Mouse (Mus musculus): ENCODE data around the gene Olfml2b. TPM values are rescaled to one million over a fixed set of nuclear protein-coding genes. Genes with fewer than 3 reads are reported as not detected.
A peak's percentile ranks its signal among the peaks of the same experiment; 100 is the strongest.

Gene Olfml2b
- polyA plus RNA-seq, 1 experiment from 2014 or later: 2.1 TPM

DNA sequence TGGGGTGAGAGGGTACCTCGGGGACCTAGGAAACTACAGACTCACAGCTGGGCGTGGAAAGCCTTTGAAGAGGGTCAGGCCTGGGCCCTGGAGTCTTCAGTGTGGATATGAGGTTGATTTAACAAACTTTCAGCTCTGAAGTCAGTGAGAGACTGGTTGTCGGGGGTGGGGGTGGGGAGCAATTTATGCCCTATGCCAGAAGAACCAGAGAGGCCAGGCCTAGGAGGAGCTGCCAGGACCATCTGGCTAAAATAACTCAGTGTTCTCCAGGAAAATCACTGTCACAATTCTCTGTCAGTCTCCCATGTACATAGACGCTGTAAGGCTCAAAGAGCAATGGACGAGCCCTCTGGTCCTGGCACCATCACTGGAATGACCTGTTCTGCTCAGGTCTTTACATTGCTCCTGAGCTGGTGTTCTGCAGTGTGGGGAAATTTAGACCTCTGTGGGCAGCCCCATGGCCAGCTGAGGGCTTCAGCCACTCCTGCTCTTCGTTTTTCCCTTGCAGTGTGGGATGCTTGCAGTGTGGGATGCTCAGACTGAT lies 3.7 kb downstream of the Olfml2b start:
- ATAC-seq: no peak
- no peaks in the 10 kb centered on the region for H3K9me3 ChIP-seq (replicated peaks)
- 58% methylated on average over 6 of the region's 6 CpGs for WGBS (ENCODE audit: insufficient replicate concordance)
- H3K27ac ChIP-seq: no peak overlapping the region
- H3K36me3 ChIP-seq: no peaks in the 10 kb centered on the region
- no peak overlapping the region for H3K9ac ChIP-seq
- H3K4me1 ChIP-seq: peaks cover 11% of the 10 kb centered on the region; the same call in 1 of the 2 replicates
- H3K4me3 ChIP-seq: no peak overlapping the region
- H3K4me2 ChIP-seq: no peak overlapping the region
- peaks cover 51% of the 10 kb centered on the region for H3K27me3 ChIP-seq (replicated peaks)

DNA sequence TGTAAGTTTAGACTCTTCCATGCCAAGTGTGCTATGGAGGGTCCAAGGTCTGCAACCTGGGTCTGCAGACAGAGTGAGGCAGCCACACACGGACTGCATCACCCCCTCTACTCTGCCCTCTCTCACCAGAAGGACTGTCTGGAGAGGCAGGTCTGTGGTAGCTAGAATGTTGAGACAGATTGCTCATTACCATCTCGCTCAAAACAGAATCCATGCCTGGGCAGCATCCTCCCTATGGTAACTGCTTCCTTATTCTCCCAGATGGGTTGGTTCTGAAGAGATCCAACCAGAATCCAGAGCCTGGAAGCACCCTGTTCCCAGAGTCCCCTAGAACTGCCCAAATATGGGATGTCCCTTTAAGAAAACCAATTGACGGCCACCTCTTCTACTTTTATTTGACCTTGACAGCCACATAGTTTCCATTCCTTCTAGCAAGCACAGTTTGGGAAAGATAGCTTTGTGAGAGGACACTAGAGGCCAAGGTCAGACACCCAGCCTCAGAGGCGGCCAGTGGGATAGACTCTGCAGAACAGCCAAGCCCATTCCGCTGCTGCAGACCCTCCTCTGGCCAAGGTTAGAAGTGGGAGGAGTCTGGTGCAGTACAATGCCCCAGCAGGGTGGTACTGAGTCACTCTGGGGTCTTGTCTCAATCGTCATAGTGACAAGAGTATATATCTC lies 6.9 kb downstream of the Olfml2b start:
- Histone ChIP-seq H3K4me1 (no peaks in the 10 kb centered on the region), H3K27me3 (replicated peaks) (peaks cover 19% of the 10 kb centered on the region), H3K4me3 (no peak overlapping the region), H3K9me3 (replicated peaks) (no peaks in the 10 kb centered on the region), H3K4me2 (no peak overlapping the region), H3K36me3 (no peaks in the 10 kb centered on the region), H3K9ac (no peak overlapping the region), H3K27ac (no peak overlapping the region)
- 44% methylated on average over 6 of the region's 6 CpGs for WGBS (ENCODE audit: insufficient replicate concordance)
- ATAC-seq: 0 out of 2 replicates have a peak, but pooled peaks have one; percentile 22

DNA sequence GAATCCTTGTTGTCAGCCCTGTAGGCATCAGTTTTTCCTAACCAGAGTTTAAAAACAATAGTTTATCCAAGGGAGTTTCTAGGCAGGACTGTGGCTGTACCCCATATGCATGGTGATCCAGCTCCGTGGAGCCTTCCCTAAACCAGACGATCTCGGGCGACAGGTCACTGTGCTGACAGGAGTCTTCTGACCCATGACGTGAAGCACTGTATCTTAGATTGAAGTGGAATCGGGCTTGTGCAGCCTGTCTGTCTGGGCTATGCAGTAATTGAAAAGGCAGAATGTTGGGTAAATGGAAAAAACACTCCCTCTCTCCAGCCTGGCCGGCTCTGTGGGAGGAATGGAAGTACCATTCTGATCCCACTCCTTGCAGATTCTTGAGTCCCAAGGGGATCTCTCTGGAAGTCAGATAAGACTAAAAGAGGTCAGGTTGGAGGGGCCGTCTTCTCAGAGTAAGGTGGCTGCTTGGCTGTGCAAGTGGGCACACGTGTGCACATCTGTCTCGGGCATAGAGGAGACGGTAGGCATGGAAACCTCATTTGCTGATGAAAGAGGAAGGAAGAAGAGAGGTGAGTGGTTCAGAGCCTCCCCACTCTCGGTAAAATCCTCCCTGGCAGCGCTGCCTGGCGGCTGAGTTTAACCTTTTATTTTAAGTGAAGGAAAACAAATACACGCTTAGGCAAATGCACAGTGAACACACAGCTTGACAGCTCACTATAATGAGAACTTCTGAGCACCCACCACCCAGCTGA lies 7.8 kb downstream of the Olfml2b start:
- no peak overlapping the region for H3K27ac ChIP-seq
- H3K36me3 ChIP-seq: no peaks in the 10 kb centered on the region
- no peak overlapping the region for H3K4me2 ChIP-seq
- H3K9me3 ChIP-seq (replicated peaks): no peaks in the 10 kb centered on the region
- peaks cover 11% of the 10 kb centered on the region; the same call in 1 of the 2 replicates for H3K27me3 ChIP-seq (replicated peaks)
- H3K4me3 ChIP-seq: no peak overlapping the region
- H3K4me1 ChIP-seq: no peaks in the 10 kb centered on the region
- no peak for ATAC-seq
- no peak overlapping the region for H3K9ac ChIP-seq
- 66% methylated on average over 15 of the region's 15 CpGs for WGBS (ENCODE audit: insufficient replicate concordance)

DNA sequence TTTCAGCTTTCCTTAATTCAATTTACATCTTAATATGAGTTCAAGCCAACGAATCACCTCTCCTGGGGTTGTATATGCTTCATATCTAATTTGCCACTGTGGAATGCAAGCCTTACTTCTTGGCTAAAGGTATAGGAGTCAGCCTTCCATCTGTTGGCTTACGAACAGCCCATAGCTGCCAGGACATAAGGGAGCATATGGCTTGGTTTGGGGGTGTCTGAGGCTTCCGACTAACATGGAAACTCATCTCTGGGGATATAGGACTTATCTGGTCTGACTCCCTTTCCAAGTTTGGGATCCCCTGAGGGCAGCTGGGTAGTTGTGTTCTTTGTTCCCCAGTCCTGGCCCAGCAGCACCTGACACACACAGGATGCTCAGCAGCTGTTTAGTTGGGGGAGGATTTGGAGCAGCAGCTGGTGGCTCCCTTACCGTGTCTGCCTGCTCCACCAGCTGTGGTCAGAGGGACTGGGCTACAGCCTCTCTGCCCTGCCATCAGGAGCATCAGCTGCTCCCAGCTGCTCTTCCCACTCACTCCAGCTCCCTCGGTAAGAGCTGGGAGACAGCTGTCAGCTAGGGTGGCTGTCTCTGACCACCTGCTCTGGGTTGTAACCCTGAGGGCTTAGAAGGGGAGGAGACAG lies 11.1 kb downstream of the Olfml2b start:
- 64% methylated on average over 5 of the region's 5 CpGs for WGBS (ENCODE audit: insufficient replicate concordance)
- Histone ChIP-seq H3K27me3 (replicated peaks) (no peaks in the 10 kb centered on the region; the same call in 1 of the 2 replicates), H3K9ac (no peak overlapping the region), H3K9me3 (replicated peaks) (no peaks in the 10 kb centered on the region), H3K36me3 (no peaks in the 10 kb centered on the region), H3K4me3 (no peak overlapping the region), H3K4me2 (no peak overlapping the region), H3K4me1 (no peaks in the 10 kb centered on the region), H3K27ac (no peak overlapping the region)
- no peak for ATAC-seq

DNA sequence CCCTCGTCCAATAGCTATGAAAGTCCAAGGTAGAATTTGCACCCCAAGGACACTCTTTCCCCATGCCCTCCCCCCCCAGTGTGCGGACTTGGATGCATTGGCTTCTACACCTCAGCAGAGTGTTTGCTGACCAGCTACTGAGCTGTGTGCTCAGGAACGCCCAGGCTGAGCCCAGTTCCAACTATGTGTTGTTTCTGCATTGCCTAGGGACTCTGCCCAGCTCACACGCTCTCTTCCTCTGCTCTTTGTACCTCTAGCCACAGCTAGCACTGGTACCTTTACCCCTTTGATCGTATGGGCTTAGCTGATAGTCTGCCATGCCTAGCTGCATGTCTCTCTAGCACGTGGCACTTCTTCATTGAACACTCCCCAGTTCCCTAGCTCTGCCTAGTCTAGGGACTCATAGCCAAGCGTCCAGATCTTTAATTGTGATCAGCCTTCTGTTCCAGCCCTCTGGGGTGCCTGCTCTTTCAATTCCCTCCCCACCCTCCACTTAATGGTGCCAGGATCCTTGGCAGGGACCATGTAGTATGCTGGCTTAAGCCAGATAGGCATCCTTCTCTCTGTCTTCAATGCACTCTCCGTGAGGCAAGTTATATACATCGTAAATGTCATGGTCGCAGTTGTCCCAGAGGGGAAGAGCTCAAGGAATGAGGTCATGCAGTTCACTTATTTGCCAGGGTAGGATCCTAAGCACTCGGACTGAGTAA lies 12.3 kb downstream of the Olfml2b start:
- H3K27ac ChIP-seq: no peak overlapping the region
- no peaks in the 10 kb centered on the region for H3K4me1 ChIP-seq
- ATAC-seq: peak; percentile 44; the same call in 1 of the 2 replicates
- no peaks in the 10 kb centered on the region for H3K36me3 ChIP-seq
- no peak overlapping the region for H3K4me3 ChIP-seq
- H3K4me2 ChIP-seq: no peak overlapping the region
- H3K27me3 ChIP-seq (replicated peaks): no peaks in the 10 kb centered on the region; the same call in 1 of the 2 replicates
- no peak overlapping the region for H3K9ac ChIP-seq
- WGBS (ENCODE audit: insufficient replicate concordance): 58% methylated on average over 11 of the region's 11 CpGs
- H3K9me3 ChIP-seq (replicated peaks): no peaks in the 10 kb centered on the region

DNA sequence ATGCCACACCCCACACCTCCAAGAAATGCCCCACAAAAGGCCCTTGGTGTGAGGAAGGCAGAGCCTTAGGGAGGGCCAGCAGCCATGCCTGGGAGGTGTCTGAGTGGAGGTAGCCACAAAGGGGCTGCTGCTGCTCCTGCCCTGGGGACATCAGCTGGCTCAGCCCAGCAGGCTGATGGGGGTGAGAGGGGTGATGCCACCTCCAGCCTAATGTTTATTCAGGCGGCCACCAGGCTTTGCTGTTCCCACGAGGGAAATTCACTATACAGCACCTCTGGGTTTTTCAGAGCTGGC lies 12.8 kb downstream of the Olfml2b start:
- WGBS (ENCODE audit: insufficient replicate concordance): 33% methylated on average over 2 of the region's 2 CpGs
- H3K27me3 ChIP-seq (replicated peaks): no peaks in the 10 kb centered on the region; the same call in 1 of the 2 replicates
- no peak for ATAC-seq

DNA sequence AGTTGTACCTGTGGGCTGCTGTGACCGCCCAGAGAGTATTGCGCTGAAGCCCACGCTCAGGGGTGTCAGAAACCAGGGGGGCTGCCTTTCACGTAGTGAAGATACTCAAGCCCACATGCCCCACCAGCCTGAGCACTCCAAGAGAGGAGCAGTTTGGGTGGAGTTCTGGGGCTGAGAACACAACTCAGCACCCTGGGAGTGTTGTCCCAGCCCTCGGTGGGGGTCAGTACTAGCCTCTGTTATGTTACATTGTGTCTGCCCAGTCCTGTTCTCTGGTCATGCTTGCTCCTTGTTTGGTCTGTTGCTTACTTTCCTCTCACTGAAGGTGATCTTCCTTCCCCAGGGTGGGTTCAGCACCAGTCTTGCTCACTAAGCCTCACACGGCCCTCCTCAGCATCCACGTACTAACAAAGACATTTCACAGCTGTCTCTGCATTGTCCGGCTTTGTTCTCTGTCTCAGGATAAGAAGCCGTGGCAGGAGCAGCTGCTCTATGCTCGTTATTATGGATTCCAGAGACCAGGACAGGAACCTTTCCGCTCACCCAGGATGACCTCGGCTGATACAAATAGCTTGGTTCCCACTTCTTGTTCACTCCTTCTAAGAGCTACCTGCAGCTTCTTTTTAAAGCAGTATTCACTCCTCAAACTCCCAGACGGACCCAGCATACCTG lies 13.4 kb downstream of the Olfml2b start:
- H3K9ac ChIP-seq: no peak overlapping the region
- no peaks in the 10 kb centered on the region for H3K9me3 ChIP-seq (replicated peaks)
- no peaks in the 10 kb centered on the region for H3K36me3 ChIP-seq
- no peak overlapping the region for H3K4me2 ChIP-seq
- H3K4me1 ChIP-seq: no peaks in the 10 kb centered on the region
- H3K27me3 ChIP-seq (replicated peaks): no peaks in the 10 kb centered on the region; the same call in 1 of the 2 replicates
- H3K4me3 ChIP-seq: no peak overlapping the region
- no peak for ATAC-seq
- 71% methylated on average over 13 of the region's 13 CpGs for WGBS (ENCODE audit: insufficient replicate concordance)
- H3K27ac ChIP-seq: no peak overlapping the region

More for the DNA sequence above, 12.8 kb downstream of the Olfml2b start:
- Histone ChIP-seq H3K9ac (no peak overlapping the region), H3K4me2 (no peak overlapping the region), H3K27ac (no peak overlapping the region), H3K36me3 (no peaks in the 10 kb centered on the region), H3K4me3 (no peak overlapping the region), H3K4me1 (no peaks in the 10 kb centered on the region), H3K9me3 (replicated peaks) (no peaks in the 10 kb centered on the region)

DNA sequence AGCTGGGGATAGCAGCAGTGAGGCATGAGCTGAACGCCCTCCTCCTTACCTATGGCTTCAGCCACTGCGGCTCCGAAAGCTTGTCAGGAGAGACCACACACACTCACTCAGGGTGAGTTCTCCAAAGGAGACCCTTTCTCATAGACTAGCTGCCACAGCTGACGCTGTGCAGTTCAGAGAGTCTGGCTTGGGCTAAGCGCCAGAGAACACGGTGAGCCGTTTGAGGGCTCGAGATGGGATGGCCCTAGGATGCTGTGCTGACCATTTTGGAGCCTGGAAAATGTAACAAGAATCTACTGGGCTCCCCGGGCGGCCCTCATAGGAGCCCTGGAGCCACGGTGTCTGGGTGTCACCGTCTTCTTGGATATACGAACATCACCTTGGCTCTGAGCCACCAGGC lies 14.9 kb downstream of the Olfml2b start:
- no peak overlapping the region for H3K27ac ChIP-seq
- 72% methylated on average over 13 of the region's 13 CpGs for WGBS (ENCODE audit: insufficient replicate concordance)
- H3K4me2 ChIP-seq: no peak overlapping the region
- no peak overlapping the region for H3K4me3 ChIP-seq
- H3K9me3 ChIP-seq (replicated peaks): no peaks in the 10 kb centered on the region
- no peaks in the 10 kb centered on the region for H3K4me1 ChIP-seq
- H3K27me3 ChIP-seq (replicated peaks): no peaks in the 10 kb centered on the region; the same call in 1 of the 2 replicates
- no peaks in the 10 kb centered on the region for H3K36me3 ChIP-seq
- H3K9ac ChIP-seq: no peak overlapping the region
- no peak for ATAC-seq

DNA sequence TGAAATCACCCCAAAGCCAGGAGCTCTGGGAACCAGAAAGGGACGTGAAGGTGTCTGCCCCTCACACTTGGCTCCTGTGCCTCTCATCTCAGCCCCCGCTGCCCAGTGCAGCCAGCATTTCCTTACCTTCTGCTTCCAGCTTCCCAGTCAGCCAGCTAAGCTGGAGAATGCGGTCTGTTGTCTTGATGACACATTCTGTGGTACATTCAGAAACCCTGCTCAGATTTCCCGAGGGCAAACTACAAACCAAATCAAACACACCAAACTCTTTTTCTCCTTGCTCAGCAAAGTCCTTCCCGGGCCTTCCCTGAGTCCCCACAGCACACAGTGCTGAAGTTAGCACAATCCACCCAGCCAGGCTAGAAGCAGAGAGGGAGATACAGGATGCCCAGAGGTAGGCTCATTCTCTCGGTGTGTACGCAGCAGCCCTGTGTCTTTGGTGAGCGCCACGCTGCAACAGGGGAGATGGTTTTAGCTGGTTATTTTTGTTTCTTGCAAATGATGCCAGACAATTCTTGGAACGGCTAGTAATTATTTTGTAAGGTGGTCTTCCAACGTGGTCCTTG lies 20.4 kb downstream of the Olfml2b start:
- H3K4me3 ChIP-seq: no peak overlapping the region
- 69% methylated on average over 11 of the region's 11 CpGs for WGBS (ENCODE audit: insufficient replicate concordance)
- no peak overlapping the region for H3K4me2 ChIP-seq
- no peaks in the 10 kb centered on the region for H3K36me3 ChIP-seq
- no peaks in the 10 kb centered on the region for H3K9me3 ChIP-seq (replicated peaks)
- ATAC-seq: no peak
- no peaks in the 10 kb centered on the region for H3K4me1 ChIP-seq
- H3K27me3 ChIP-seq (replicated peaks): no peaks in the 10 kb centered on the region
- H3K9ac ChIP-seq: no peak overlapping the region
- no peak overlapping the region for H3K27ac ChIP-seq

DNA sequence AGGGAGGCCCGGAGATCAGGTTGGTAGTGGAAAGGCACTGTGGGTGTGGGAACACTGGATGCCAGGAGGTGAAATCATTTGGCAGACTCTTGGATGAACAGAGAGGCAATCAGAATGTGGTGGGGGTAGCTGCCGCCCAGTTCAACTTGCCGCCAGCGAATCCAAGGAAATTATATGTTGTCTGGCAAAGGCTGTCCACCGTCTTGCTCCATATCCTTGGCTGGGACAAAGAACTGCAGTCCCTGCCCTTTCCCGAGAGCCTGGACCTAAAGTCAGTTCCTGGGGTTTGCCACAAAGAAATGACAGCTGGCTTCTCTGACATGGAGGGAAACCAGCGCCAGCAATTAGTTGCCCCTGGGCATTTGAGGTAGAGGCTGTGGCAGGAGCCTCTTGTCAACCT lies 20.9 kb downstream of the Olfml2b start:
- Histone ChIP-seq H3K27ac (no peak overlapping the region), H3K9me3 (replicated peaks) (no peaks in the 10 kb centered on the region), H3K36me3 (no peaks in the 10 kb centered on the region), H3K9ac (no peak overlapping the region), H3K4me1 (no peaks in the 10 kb centered on the region), H3K4me3 (no peak overlapping the region), H3K4me2 (no peak overlapping the region), H3K27me3 (replicated peaks) (no peaks in the 10 kb centered on the region)
- 76% methylated on average over 7 of the region's 7 CpGs for WGBS (ENCODE audit: insufficient replicate concordance)
- ATAC-seq: no peak

DNA sequence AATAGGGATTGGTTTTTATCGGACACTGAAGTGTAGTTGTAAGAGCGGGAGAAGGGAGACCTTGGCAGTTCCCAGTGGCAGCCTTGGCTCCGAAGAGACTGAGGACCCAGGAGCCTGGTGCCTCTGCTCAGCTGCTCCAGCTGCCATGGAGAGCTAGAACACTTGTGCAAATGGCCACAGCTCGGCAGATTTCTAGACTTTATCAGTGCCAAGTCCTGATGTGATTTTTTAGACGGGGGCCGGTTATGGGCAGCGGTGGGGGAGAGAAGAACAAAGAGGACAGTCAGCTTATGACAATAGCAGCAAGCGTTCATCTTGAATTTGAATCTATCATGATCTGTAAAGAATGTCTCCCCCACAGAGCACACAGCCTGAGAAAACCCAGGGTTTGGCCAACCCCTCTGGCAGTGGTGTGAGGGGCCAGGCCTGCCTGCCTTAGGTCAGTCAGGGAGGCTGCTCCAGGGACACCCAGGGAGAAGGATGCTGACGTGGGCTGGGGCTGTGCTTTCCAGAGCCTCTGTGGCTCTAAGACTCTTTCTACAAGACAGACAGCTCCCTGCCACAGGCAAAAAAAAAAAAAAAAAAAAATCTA lies 29.9 kb downstream of the Olfml2b start:
- ATAC-seq: no peak
- Histone ChIP-seq H3K27me3 (replicated peaks) (no peaks in the 10 kb centered on the region), H3K9me3 (replicated peaks) (no peaks in the 10 kb centered on the region)

More for the DNA sequence above, 29.9 kb downstream of the Olfml2b start:
- no peak overlapping the region for H3K4me2 ChIP-seq
- no peaks in the 10 kb centered on the region for H3K36me3 ChIP-seq
- no peak overlapping the region for H3K27ac ChIP-seq
- 76% methylated on average over 9 of the region's 9 CpGs for WGBS (ENCODE audit: insufficient replicate concordance)
- no peaks in the 10 kb centered on the region for H3K4me1 ChIP-seq
- no peak overlapping the region for H3K4me3 ChIP-seq
- H3K9ac ChIP-seq: no peak overlapping the region
